Mouse (Mus musculus): ENCODE results near the gene Zfp706.

Gene Zfp706

DNA sequence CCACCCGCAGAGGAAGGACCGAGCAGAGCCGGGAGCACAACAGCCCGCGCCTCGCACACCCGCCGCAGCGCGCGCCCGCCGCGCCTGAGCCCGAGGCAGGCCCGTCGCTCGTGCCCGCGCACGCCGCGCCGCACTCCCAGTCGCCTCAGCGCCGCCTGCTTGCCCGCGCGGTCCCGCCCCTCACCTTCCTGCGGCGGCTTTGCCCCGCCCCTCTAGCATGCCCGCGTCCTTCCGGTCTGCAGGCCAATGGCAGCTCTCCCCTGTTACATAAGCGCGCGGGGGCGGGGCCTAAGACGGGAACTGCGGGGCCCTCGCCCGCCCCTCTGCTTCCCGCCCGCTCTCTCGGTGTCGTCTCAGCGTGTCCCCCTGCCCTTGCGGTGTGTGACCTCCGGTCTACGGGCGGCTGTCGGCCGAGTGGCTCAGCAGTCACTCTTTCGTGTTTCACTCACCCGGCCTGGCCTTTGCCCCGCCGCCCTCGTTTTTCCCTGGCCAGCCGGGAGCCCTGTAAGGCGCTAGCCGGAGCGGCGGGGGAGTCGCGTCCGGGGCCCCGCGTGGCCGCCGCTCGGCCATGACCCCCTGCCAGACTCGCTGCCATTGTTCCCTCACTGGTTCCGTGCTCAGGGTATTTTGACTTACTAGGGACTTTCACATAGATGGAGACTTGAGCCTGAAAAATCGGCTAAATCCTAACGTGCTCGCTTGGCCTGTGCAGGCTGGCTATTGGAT, at the start of gene Zfp706:
Gene Zfp706 (minus strand): TSS at position 541 of the 726 bp plus-strand sequence.
- peak; percentile 100 for DNase-seq (ENCODE audit: low read depth, low spot score)

DNA sequence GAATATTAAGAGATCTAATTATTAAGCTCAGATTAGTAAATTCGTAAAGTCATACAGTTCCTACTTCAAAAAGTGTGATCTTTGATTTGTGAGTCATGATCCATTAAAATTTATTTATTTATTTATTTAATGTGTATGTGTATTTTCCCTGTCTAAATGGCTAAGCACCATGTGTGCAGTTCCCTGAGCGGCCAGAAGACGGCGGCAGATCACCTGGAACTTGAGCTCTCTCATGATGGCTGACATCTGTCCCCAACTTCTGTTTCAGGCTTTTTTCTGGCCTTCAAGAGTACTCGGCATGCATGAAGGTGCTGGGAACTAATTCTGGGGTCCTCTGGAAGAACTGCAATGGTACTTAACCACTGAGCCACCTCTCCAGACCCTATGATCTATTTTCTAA, 47.0 kb upstream of the Zfp706 start:
- DNase-seq (ENCODE audit: low read depth, low spot score), result peak; percentile 66

DNA sequence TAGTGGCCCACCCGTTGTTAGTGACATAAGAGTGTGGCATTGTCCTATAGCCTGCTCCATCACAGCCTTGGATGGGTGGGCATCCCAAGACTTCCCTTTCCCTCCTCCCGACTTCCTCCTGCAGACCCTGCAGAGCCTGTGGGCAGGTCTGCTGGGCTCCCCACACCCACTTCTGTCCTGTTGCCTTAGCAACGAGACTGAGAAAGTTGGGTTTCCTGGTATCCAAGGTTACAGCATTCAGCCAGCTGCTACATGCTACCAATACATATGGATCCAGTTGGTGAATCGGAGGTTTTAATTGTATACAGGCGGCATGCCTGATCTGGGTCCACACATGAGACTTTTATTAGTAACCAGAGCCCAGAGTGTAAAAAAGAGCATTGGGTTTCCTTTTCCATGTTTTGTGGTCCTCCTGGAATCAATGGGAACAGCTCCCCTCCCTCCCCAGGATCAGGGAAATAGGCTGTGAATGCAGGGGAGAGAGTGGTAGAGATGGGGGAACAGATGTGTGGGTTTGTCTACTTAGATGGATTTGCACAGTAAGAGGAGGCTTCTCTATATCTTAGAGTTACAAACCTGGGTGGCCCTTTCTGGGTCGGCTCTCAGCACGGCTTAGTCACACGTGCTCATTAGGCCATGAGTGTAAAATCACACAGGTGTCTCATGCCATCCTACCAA, 45.7 kb upstream of the Zfp706 start:
- no peak for DNase-seq (ENCODE audit: low read depth, low spot score)

DNA sequence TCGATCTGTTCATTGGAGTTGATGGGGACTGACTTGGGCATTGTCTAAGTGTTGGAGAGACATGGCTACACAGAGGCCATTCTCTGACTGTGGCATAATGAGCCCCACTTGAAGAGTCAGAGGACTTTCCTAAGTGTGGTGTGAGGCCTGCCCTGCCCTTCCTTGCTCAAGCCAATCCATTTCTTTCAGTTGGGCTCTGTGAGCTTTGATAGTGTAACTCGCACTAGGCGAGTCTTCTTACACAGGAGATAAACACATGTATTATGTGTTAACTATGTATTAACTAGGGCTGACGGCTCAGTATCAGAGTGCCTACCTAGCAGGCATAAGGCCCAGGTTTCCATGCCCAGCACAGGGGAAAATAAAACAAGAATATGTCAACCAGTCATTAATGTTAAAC, 39.8 kb upstream of the Zfp706 start:
- DNase-seq (ENCODE audit: low read depth, low spot score), result no peak

DNA sequence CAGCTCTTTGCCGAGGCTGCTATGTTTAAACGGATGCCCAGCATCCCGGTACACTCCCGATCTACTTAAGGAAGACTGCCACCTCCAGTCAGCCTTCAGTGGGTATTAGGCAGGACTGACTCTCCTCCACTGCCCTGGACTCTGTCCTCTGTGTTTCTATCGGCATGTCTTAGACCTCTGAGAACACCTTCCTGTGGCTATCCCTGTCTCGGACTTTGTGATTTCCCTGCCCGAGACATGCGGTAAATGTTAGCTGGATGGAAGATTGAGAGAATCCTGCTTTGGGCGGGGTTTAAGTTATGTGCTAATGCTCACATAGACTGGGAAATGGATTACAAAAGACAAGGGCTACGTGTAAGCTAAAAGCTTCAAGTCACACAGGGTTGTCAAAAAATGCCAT, 39.0 kb upstream of the Zfp706 start:
- DNase-seq (ENCODE audit: low read depth, low spot score), result peak; percentile 56

DNA sequence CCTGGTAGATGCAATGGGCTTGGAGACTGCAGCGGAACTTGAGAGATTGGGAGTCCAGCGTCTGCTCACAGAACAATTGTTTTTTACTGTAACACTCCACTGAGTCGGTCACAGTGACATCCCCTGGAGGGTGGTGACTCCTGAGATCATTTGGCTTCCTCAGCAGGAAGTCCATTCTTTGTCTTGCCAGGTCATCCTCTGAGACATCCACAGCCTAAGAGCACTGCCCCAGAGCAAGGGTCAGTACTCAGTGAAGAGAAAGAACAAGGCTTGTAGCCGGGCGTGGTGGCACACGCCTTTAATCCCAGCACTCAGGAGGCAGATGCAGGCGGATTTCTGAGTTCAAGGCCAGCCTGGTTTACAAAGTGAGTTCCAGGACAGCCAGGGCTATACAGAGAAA, 38.6 kb upstream of the Zfp706 start:
- DNase-seq (ENCODE audit: low read depth, low spot score), result no peak

DNA sequence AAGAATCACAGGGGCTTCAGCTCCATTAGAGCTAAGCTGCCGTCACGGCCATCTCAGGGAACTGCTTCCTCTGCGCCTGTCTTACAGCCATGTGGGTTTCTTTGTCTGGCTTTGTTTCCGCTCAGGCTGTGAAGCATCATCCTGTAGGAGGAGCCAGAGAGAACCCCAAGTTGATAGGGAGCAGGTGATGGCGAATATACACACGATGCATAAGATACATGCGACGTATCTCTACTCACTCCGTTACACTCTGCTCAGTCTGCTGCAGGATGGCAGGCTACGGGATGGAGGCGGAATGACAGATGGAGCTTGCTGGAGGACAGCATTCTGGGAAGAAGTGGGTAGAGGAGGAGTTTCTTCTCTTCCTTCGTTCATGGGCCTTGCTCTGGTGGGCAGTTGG, 37.9 kb upstream of the Zfp706 start:
- DNase-seq (ENCODE audit: low read depth, low spot score), result peak; percentile 79

DNA sequence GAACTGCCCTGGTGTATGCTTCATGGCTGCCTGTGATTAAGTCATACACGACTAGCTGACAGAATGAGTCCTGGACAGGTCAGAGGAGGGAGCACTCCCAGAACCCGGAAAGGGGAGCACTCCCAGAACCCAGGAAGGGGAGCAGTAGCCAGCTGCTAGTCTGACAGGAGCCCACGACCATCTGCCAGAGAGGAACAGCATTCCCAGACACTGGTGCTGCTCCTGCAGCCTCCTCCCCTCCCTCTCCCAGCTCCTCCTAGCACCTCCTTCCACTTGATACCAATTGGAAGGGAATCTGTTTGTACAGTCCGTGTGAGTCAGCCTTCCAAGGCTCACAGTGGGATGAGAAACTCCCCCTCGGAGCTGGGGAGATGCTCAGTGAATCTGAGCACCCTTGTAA, 35.0 kb upstream of the Zfp706 start:
- DNase-seq (ENCODE audit: low read depth, low spot score), result no peak

DNA sequence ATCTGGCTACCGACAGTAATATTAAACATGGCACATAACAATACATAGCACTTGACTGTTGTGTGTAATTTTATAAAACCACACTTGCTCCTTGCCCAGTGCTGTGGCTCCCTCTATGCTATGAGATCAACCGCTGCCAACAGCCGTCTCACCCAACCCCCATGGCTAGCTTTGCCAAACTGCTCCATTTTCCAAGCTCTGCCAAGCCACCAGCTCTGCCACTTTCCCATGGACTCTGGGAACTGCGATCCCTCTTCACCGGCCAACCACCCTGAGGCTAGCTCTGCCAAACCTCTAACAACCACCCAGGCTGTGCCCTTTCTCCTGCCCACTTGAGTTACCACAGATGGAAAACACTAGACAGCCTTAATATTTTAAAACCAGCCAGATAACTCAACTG, 33.6 kb upstream of the Zfp706 start:
- DNase-seq (ENCODE audit: low read depth, low spot score), result no peak

DNA sequence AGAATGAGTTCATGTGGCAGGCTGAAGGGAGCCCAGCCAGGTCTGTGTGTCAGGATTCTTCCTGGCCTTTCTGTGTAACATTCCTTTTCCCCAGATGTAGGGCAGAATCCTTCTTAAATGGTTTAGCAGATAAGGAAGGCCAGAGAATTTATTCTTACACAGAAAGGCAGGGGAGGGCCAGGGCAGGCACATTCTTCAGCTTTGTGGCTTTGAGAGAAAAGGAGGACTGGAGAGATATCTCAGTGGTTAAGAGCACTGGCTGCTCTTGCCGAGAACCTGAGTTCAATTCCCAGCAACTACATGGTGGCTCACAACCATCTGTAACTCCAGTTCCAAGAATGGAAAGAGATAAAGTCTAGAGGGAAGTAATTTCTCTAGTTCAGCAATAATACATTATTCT, 31.1 kb upstream of the Zfp706 start:
- DNase-seq (ENCODE audit: low read depth, low spot score), result no peak

DNA sequence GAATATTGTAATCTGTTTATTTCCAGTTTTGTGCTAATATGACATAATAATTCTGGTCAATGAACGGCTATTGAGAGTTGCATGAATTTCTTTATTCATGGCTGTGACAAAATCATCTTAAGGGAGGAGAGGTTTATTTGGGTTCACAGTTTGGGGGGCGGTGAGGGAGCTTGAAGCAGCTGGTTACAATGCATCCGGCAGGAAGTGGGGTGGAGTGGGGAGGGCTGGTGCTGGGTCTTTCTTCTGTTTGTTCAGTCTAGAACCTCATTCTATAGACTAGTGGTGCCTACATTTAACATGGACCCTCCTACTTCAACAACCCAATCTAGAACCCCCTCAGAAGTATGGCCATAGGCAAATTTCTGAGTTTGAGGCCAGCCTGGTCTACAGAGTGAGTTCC, 30.1 kb upstream of the Zfp706 start:
- no peak for DNase-seq (ENCODE audit: low read depth, low spot score)

DNA sequence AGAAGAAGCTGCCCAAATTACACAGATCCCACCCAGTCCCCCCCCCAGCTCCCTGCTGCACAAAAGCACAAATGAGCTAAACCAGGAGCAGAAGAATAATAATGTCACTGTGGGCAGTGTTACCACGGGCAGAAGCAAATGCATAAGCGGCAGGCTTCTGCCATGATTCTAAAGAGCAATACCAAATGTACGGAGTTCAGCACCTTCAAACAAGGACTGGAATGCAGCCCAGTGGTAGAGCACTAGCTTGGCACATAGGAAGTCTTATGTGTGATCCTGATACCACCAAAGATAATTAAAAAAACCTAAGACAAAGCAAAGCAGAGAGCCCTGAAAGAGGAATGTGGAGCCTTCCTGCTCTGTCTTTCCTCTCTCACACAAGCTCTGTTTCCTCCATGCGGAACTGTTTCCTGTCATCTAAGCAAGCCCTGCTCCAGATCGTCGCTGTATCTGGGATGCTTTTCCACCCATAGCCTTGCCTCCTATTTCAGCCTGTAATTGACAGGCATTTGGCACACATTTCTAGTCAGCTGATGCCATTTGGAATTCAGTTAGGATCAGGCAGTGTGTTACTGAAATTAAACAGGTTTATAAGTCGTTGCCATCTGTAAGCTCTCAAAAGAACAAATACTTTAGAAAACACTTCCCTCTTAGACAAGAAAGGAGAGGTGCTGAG, 29.0 kb upstream of the Zfp706 start:
- DNase-seq (ENCODE audit: low read depth, low spot score), result no peak

DNA sequence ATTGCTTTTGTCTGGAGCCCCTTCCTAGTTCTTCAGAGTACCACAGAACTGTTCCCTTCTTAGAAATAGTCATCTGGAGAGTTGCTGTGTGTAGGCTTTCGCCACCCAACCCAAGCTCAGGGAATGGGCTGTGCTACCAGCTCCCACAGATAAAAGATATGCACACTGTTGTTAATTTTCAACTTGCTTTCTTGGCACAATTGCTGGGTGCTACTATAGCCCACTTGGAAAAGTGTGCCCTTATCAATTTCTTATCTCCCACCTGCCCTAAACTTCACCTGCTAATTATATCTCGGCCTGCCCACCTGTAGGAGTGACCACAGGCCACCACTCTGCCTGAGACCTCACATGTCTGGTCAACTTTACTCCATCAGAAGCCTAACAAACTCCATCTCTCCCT, 26.6 kb upstream of the Zfp706 start:
- DNase-seq (ENCODE audit: low read depth, low spot score), result no peak

DNA sequence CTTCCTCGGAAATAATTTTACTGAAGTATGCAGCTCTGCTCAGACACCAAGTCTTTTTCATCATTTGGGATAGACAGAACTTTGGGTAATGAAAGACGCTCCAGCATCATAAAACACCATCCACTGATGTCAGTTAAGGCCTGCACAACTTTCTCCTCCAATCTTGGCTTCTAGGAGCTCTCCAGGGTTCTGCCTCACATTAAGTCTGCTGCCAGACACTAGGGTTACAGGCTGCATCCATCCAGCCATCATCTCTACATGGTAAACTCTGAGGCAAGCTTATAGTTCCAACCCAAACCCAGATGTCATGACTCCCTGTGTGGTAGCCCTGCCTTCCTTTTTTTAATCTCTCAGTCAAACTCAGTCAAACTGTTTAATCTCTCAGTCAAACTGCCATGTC, 25.9 kb upstream of the Zfp706 start:
- no peak for DNase-seq (ENCODE audit: low read depth, low spot score)

DNA sequence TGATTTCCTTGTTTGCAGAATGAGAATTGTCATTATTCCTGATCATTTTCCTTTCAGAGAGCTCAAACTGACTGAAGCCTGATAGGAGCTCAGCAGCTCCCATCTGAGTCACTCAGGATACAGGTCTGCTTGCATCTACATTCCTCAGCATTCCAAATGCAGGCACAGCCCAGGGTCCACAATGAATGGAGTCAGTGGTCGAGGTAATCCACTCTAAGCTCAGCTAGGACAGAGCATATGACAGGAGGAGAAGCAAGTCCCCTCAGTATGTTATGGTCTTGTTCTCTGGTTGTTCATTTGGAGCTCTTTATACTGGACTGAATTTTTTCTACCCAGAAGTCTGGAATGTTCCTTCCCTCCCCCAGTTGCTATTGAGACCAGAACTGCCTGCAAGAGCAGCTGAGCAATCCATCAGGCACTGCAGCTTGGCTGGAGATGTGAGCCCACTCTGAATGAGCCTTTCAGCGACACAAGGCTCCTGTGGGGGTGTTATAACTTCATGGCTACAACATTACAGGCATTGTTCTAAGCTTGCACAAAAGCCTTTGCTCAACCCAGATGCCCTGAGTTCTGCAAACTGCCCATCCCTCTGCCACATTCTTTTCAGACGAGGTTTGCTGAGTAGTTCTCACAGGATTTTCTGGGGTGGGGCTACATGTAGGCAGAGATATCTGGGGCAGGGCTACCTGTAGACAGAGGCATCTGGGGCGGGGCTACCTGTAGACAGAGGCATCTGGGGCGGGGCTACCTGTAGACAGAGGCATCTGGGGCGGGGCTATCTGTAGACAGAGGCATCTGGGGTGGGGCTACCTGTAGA, 24.0 kb upstream of the Zfp706 start:
- DNase-seq (ENCODE audit: low read depth, low spot score), result peak; percentile 82

DNA sequence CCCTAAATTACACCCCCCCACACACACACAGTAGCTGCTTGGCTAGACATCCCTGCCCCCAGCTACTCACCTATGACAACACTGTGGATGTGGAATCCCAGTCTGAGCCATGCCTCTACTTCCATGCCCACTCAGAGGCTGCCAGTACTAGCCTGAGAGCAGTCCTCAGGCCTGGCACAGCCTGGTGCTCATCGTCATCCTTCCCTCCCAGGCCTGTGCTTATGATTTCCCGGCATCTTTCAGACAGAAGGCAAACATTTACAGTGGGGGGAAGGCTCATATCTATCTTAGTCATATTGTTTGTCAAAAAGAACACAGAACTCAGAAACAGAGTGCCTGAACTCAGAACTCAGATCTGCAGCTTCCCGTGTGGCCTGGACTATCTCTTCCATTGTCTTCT, 23.4 kb upstream of the Zfp706 start:
- DNase-seq (ENCODE audit: low read depth, low spot score), result no peak

DNA sequence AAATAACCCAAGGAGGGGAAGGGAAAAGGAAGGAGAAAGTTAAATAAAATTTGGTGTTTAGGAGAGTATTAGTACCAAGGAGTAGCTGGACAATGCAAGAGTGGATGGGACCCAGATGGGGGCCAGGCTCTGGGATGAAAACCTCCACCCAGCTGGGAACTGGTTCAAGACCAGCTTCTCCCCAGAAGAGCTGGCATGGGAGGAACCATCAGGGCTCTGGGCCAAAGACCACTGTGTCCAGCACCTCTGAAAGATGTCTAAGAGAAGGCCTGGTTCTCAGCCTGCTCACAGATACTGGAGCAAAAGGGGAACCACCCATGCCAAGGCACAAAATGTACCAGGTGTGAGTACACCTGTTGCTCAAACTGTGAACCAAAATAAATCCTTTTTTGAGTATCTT, 20.4 kb upstream of the Zfp706 start:
- no peak for DNase-seq (ENCODE audit: low read depth, low spot score)

DNA sequence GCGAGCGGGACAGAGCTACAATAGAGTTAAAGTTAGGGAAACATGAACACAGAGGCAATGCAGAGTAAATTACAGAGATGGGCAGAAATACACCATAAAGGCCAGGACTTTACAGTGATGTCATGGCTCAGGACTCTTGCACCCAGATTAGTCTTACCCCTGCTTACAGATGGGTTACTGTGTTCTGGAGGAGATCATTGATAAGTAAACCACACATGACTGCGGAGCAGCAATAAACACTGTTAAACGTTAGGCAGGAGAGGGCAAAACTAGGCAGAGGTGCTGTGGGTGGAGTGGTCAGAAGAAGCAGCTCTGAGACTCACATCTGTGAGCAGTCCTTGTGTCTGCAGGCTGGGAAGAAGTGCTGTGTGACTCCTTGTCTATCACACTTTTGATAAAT, 18.9 kb upstream of the Zfp706 start:
- no peak for DNase-seq (ENCODE audit: low read depth, low spot score)

DNA sequence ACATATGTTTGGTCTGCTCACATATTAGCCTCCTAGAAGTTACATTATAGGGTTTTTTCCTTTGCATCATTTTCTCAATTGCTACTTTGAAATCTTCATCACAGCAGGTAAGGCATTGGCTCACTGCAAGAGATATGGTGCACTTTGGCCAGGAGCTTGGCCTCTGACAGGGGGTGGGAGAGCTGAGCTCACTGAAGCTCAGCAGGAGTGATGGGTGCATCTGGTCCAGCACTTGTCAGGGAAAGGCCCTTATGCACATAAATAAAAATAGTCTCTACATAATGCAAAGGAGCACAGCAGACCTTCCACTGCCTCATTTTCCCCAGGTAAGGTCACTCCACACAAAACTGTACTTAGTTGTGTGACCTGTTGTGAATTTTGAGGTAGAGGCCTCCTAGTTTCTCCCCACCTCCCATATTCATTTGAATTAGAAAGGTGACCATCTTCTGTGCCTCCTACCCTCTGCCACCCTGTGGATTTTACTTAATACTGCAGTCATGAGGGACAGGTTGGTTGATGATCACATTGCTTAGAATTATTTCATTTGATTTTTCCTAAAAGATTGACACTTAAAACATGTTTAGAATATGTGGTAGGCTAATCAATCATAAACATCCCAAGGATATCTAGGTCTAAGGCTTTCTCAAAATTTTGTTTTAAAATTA, 13.1 kb upstream of the Zfp706 start:
- DNase-seq (ENCODE audit: low read depth, low spot score), result no peak

DNA sequence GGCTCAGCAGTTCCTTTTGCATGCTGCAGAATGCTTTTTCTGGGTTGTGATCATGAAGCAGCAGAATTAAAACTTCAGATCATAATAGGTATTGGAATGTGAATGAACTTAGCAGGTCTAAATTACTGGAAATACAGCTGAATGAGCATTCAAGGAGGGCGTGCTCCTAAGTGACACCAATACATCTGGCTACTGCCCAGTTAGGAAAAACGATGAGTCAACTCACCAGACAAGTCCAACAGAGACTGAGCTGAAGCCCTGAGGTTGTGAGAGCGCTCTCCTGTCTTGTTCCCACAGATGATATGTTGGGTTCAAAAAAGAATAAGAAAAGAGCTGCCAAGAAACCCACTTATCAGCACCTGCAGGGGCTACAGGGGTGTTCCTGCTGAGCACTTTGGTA, 11.9 kb upstream of the Zfp706 start:
- no peak for DNase-seq (ENCODE audit: low read depth, low spot score)

DNA sequence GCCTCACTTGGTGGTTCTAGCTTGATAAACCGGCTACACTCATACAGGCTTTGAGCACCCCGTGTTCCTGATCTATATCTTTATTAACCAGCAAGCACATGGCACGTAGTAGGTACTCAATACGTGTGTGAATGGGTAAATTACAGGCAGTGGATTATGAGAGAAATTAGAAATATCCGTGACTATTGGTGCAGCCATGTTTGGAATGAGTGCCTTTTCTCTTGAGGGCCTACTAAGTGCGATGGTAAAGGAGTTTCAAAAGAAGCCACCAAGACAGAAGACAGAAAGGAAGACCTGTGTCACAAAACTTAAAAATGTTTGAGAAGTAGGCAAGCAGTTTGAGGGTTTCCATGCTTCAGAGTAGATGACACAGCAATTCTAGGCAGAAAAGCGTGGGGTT, 4.3 kb upstream of the Zfp706 start:
- DNase-seq (ENCODE audit: low read depth, low spot score), result no peak

DNA sequence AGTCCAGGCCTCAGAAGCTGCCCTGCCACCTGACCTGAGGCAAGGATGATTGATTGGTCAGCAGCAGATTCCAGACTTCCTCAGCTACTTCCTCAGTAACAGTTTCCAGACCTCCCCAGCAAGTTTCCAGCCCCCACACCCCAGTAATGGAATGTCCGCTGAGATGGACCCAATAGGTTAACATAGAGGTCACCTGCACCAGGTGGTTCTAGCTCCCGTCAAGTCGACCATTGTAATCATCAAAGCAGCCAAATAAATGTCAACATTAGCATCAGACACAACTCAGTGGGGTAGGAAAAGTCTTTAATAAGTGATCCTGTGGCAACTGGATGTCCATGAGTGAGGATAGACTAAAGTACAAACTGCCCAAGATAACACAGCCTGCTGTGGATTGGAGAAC, 3.7 kb upstream of the Zfp706 start:
- DNase-seq (ENCODE audit: low read depth, low spot score), result peak; percentile 90
